Mouse (Mus musculus) forebrain, postnatal 0 days (tissue): Measurements from ENCODE around the gene Pde1c. TPM values are rescaled to one million over a fixed set of nuclear protein-coding genes. Genes with fewer than 3 reads are reported as not detected.
A peak's percentile ranks its signal among the peaks of the same experiment; 100 is the strongest.

Experiments
- ATAC-seq: fragments of 200-750 bp; cut with Nextera tagmentation; 2 replicates; pipeline ENCODE4 v1.8.0; 2017; ENCODE audit warnings: mild to moderate bottlenecking, moderate library complexity
- DNase-seq: peaks from one replicate; pipeline ENCODE4 v3.0.0-alpha.2; 2015
- H3K27ac ChIP-seq: fragments of 300-500 bp; sonication (generic); 2 replicates; pipeline ENCODE4 v1.5.1; 2014; ENCODE audit warnings: low read depth, mild to moderate bottlenecking, antibody characterized with exemption, low read length, moderate library complexity, mixed read lengths
- H3K27me3 ChIP-seq: fragments of 300-500 bp; sonication (generic); 2 replicates; pipeline ENCODE4 v1.6.1; 2014; ENCODE audit warnings: mild to moderate bottlenecking, low read length, mixed read lengths; ENCODE audit not compliant: insufficient read depth
- H3K36me3 ChIP-seq: fragments of 300-500 bp; sonication (generic); 2 replicates; pipeline ENCODE4 v1.6.1; 2014; ENCODE audit warnings: mild to moderate bottlenecking, moderate library complexity; ENCODE audit not compliant: insufficient read depth
- H3K4me1 ChIP-seq: fragments of 300-500 bp; sonication (generic); 2 replicates; pipeline ENCODE4 v1.6.1; 2014; ENCODE audit warnings: antibody characterized with exemption; ENCODE audit not compliant: insufficient read depth
- H3K4me2 ChIP-seq: fragments of 300-500 bp; sonication (generic); 2 replicates; pipeline ENCODE4 v1.6.1; 2014; ENCODE audit warnings: low read depth, mild to moderate bottlenecking, moderate library complexity
- H3K4me3 ChIP-seq: fragments of 300-500 bp; sonication (generic); 2 replicates; pipeline ENCODE4 v1.5.1; 2014; ENCODE audit warnings: low read depth, low read length, mixed read lengths
- H3K9ac ChIP-seq: fragments of 300-500 bp; sonication (generic); 2 replicates; pipeline ENCODE4 v1.6.1; 2014; ENCODE audit warnings: mild to moderate bottlenecking
- H3K9me3 ChIP-seq: fragments of 300-500 bp; sonication (generic); 2 replicates; pipeline ENCODE4 v1.6.1; 2016; ENCODE audit warnings: low read length
- CTCF ChIP-seq: sonication (generic); IDR thresholded peaks from 2 replicates; pipeline ENCODE4 v1.5.1; 2016; ENCODE audit warnings: antibody characterized with exemption, control low read depth, low read depth
- WGBS: fragments of 180-500 bp; shearing (Covaris S2); extraction: QIAGEN DNeasy Blood & Tissue Kit; methylation state at CpG from one replicate; pipeline ENCODE4 v1.1.7; 2014; 5-methylcytosine and 5-hydroxymethylcytosine counted together
- polyA plus RNA-seq: library from polyadenylated mRNA; unstranded; fragments of >200 nt; fragmentation: Nextera tagmentation; extraction: Ambion mirVana; gene quantifications from 2 replicates; pipeline ENCODE4 v1.2.1, GENCODE M21; 2015
- total RNA-seq: library from RNA; depleted of rRNA; stranded (reverse); fragments of >200 nt; gene quantifications from 2 replicates; pipeline ENCODE4 v1.2.3, GENCODE M21; 2014

The Pde1c gene
- total and polyA plus RNA-seq, 2 experiments from 2014 or later: 5.7 to 15.5 TPM

- ATAC-seq (no peak), DNase-seq (no peak)
- Histone ChIP-seq H3K27ac (no peak overlapping the region), H3K9ac (no peak overlapping the region), H3K4me3 (no peak overlapping the region), H3K9me3 (peaks cover 8% of the 10 kb centered on the region; the same call in 1 of the 2 replicates), H3K36me3 (no peaks in the 10 kb centered on the region), H3K4me2 (no peak overlapping the region), H3K27me3 (no peaks in the 10 kb centered on the region), H3K4me1 (no peaks in the 10 kb centered on the region)
- TF ChIP-seq CTCF: no peak
- WGBS: 93% methylated on average over 2 of the region's 2 CpGs
Observed at GRCm38 (mm10) chr6:56099520-56100101, 469.3 kb downstream of the Pde1c start.

- no peaks in the 10 kb centered on the region for H3K4me1 ChIP-seq
- TF ChIP-seq CTCF: no peak
- no peak overlapping the region for H3K9ac ChIP-seq
- DNase-seq (no peak), ATAC-seq (no peak)
- no peak overlapping the region for H3K4me2 ChIP-seq
- no peak overlapping the region for H3K27ac ChIP-seq
- H3K4me3 ChIP-seq: no peak overlapping the region
- 59% methylated on average over 5 of the region's 5 CpGs for WGBS
- H3K36me3 ChIP-seq: no peaks in the 10 kb centered on the region
- peaks cover 8% of the 10 kb centered on the region; the same call in 1 of the 2 replicates for H3K9me3 ChIP-seq
- H3K27me3 ChIP-seq: no peaks in the 10 kb centered on the region
Observed at GRCm38 (mm10) chr6:56098427-56098826, 470.5 kb downstream of the Pde1c start.

GRCm38 (mm10) chr6:56076378-56076805, 492.5 kb downstream of the Pde1c start:
- no peaks in the 10 kb centered on the region for H3K4me1 ChIP-seq
- no peaks in the 10 kb centered on the region for H3K27me3 ChIP-seq
- no peaks in the 10 kb centered on the region for H3K9me3 ChIP-seq
- H3K9ac ChIP-seq: no peak overlapping the region
- no peak overlapping the region for H3K4me3 ChIP-seq
- DNase-seq: no peak
- H3K4me2 ChIP-seq: no peak overlapping the region
- WGBS: 31% methylated on average over 4 of the region's 4 CpGs
- no peak for TF ChIP-seq CTCF
- no peaks in the 10 kb centered on the region for H3K36me3 ChIP-seq
- peak; percentile 78 for ATAC-seq
- H3K27ac ChIP-seq: no peak overlapping the region

GRCm38 (mm10) chr6:56068516-56068915, 500.4 kb downstream of the Pde1c start:
- H3K4me3 ChIP-seq: no peak overlapping the region
- H3K4me2 ChIP-seq: no peak overlapping the region
- ATAC-seq (no peak), DNase-seq (no peak)
- H3K4me1 ChIP-seq: no peaks in the 10 kb centered on the region
- H3K9me3 ChIP-seq: no peaks in the 10 kb centered on the region
- H3K9ac ChIP-seq: no peak overlapping the region
- no peaks in the 10 kb centered on the region for H3K27me3 ChIP-seq
- TF ChIP-seq CTCF: no peak
- no peak overlapping the region for H3K27ac ChIP-seq
- no peaks in the 10 kb centered on the region for H3K36me3 ChIP-seq

- WGBS: 37% methylated on average over 5 of the region's 5 CpGs
- Histone ChIP-seq H3K27ac (no peak overlapping the region), H3K9me3 (no peaks in the 10 kb centered on the region), H3K27me3 (no peaks in the 10 kb centered on the region), H3K9ac (no peak overlapping the region), H3K4me3 (no peak overlapping the region), H3K4me1 (no peaks in the 10 kb centered on the region), H3K4me2 (no peak overlapping the region), H3K36me3 (no peaks in the 10 kb centered on the region)
- TF ChIP-seq CTCF: peak; percentile 88
- ATAC-seq (peak; percentile 84), DNase-seq (peak; percentile 83)
Observed at GRCm38 (mm10) chr6:56066632-56067282, 502.1 kb downstream of the Pde1c start.

GRCm38 (mm10) chr6:56063736-56064135, 505.2 kb downstream of the Pde1c start:
- no peak overlapping the region for H3K4me3 ChIP-seq
- H3K9me3 ChIP-seq: no peaks in the 10 kb centered on the region
- TF ChIP-seq CTCF: no peak
- no peaks in the 10 kb centered on the region for H3K36me3 ChIP-seq
- no peaks in the 10 kb centered on the region for H3K27me3 ChIP-seq
- no peak overlapping the region for H3K4me2 ChIP-seq
- no peaks in the 10 kb centered on the region for H3K4me1 ChIP-seq
- DNase-seq (no peak), ATAC-seq (no peak)
- H3K9ac ChIP-seq: no peak overlapping the region
- no peak overlapping the region for H3K27ac ChIP-seq

- ATAC-seq (peak; percentile 85), DNase-seq (peak; percentile 85)
- no peaks in the 10 kb centered on the region for H3K4me1 ChIP-seq
- no peaks in the 10 kb centered on the region for H3K36me3 ChIP-seq
- no peaks in the 10 kb centered on the region for H3K27me3 ChIP-seq
- H3K9ac ChIP-seq: no peak overlapping the region
- peak; percentile 87 for TF ChIP-seq CTCF
- no peak overlapping the region for H3K4me2 ChIP-seq
- no peaks in the 10 kb centered on the region for H3K9me3 ChIP-seq
- H3K4me3 ChIP-seq: no peak overlapping the region
- 23% methylated on average over 4 of the region's 4 CpGs for WGBS
- H3K27ac ChIP-seq: 0 out of 2 replicates have a peak overlapping the region, but pooled peaks have one; percentile 21
Observed at GRCm38 (mm10) chr6:56049104-56049503, 519.8 kb downstream of the Pde1c start.
